Mouse (Mus musculus): ENCODE data around the gene Ogt.

Ogt gene

GRCm38 (mm10) chrX:101705111-101705510 lies 65.3 kb downstream of the Ogt start:
- no peak for TF ChIP-seq GATA4 (IDR thresholded peaks at IDR 0.05; ENCODE audit: insufficient replicate concordance, low read length)

GRCm38 (mm10) chrX:101720401-101720800 lies 80.5 kb downstream of the Ogt start:
- TF ChIP-seq GATA4 (IDR thresholded peaks at IDR 0.05; ENCODE audit: insufficient replicate concordance, low read length) = no peak

- TF ChIP-seq GATA4 (IDR thresholded peaks at IDR 0.05; ENCODE audit: insufficient replicate concordance, low read length) = no peak
Measured at GRCm38 (mm10) chrX:101730010-101730409, 90.2 kb downstream of the Ogt start.

- no peak for TF ChIP-seq GATA4 (IDR thresholded peaks at IDR 0.05; ENCODE audit: insufficient replicate concordance, low read length)
Measured at GRCm38 (mm10) chrX:101732644-101733043, 92.8 kb downstream of the Ogt start.

- TF ChIP-seq GATA4 (IDR thresholded peaks at IDR 0.05; ENCODE audit: insufficient replicate concordance, low read length) = no peak
Measured at GRCm38 (mm10) chrX:101733288-101733687, 93.4 kb downstream of the Ogt start.

GRCm38 (mm10) chrX:101733828-101734319 lies 94.0 kb downstream of the Ogt start, which contains the start of gene Cxcr3:
Gene Cxcr3, minus strand, starts transcription at chrX:101734269.
- TF ChIP-seq GATA4 (IDR thresholded peaks at IDR 0.05; ENCODE audit: insufficient replicate concordance, low read length) = no peak
